Mouse (Mus musculus) forebrain, postnatal 0 days (tissue): ENCODE data around the gene Kcnn1. TPM values are rescaled to one million over a fixed set of nuclear protein-coding genes. Genes with fewer than 3 reads are reported as not detected.

Source experiments
- ATAC-seq: fragments of 200-750 bp; cut with Nextera tagmentation; 2 replicates; pipeline ENCODE4 v1.8.0; 2017; ENCODE audit warnings: mild to moderate bottlenecking, moderate library complexity
- DNase-seq: peaks from one replicate; pipeline ENCODE4 v3.0.0-alpha.2; 2015
- H3K27ac ChIP-seq: fragments of 300-500 bp; sonication (generic); 2 replicates; pipeline ENCODE4 v1.5.1; 2014; ENCODE audit warnings: low read depth, mild to moderate bottlenecking, antibody characterized with exemption, low read length, moderate library complexity, mixed read lengths
- H3K27me3 ChIP-seq: fragments of 300-500 bp; sonication (generic); 2 replicates; pipeline ENCODE4 v1.6.1; 2014; ENCODE audit warnings: mild to moderate bottlenecking, low read length, mixed read lengths; ENCODE audit not compliant: insufficient read depth
- H3K36me3 ChIP-seq: fragments of 300-500 bp; sonication (generic); 2 replicates; pipeline ENCODE4 v1.6.1; 2014; ENCODE audit warnings: mild to moderate bottlenecking, moderate library complexity; ENCODE audit not compliant: insufficient read depth
- H3K4me1 ChIP-seq: fragments of 300-500 bp; sonication (generic); 2 replicates; pipeline ENCODE4 v1.6.1; 2014; ENCODE audit warnings: antibody characterized with exemption; ENCODE audit not compliant: insufficient read depth
- H3K4me2 ChIP-seq: fragments of 300-500 bp; sonication (generic); 2 replicates; pipeline ENCODE4 v1.6.1; 2014; ENCODE audit warnings: low read depth, mild to moderate bottlenecking, moderate library complexity
- H3K4me3 ChIP-seq: fragments of 300-500 bp; sonication (generic); 2 replicates; pipeline ENCODE4 v1.5.1; 2014; ENCODE audit warnings: low read depth, low read length, mixed read lengths
- H3K9ac ChIP-seq: fragments of 300-500 bp; sonication (generic); 2 replicates; pipeline ENCODE4 v1.6.1; 2014; ENCODE audit warnings: mild to moderate bottlenecking
- H3K9me3 ChIP-seq: fragments of 300-500 bp; sonication (generic); 2 replicates; pipeline ENCODE4 v1.6.1; 2016; ENCODE audit warnings: low read length
- CTCF ChIP-seq: sonication (generic); IDR thresholded peaks from 2 replicates; pipeline ENCODE4 v1.5.1; 2016; ENCODE audit warnings: antibody characterized with exemption, control low read depth, low read depth
- WGBS: fragments of 180-500 bp; shearing (Covaris S2); extraction: QIAGEN DNeasy Blood & Tissue Kit; methylation state at CpG from one replicate; pipeline ENCODE4 v1.1.7; 2014; 5-methylcytosine and 5-hydroxymethylcytosine counted together
- polyA plus RNA-seq: library from polyadenylated mRNA; unstranded; fragments of >200 nt; fragmentation: Nextera tagmentation; extraction: Ambion mirVana; gene quantifications from 2 replicates; pipeline ENCODE4 v1.2.1, GENCODE M21; 2015
- total RNA-seq: library from RNA; depleted of rRNA; stranded (reverse); fragments of >200 nt; gene quantifications from 2 replicates; pipeline ENCODE4 v1.2.3, GENCODE M21; 2014

Gene Kcnn1
- total and polyA plus RNA-seq, 2 experiments from 2014 or later, result 9.8 to 20.5 TPM

- WGBS, result 91% methylated on average over 12 of the region's 12 CpGs
- H3K9ac ChIP-seq, result no peak overlapping the region
These were observed 26.4 kb downstream of the Kcnn1 start for GRCm38 (mm10) chr8:70836666-70837065.

GRCm38 (mm10) chr8:70834071-70834470, 29.0 kb downstream of the Kcnn1 start:
- Histone ChIP-seq H3K27me3 (no peaks in the 10 kb centered on the region), H3K4me1 (no peaks in the 10 kb centered on the region), H3K4me3 (no peak overlapping the region), H3K9me3 (no peaks in the 10 kb centered on the region), H3K9ac (no peak overlapping the region), H3K36me3 (peaks cover 2% of the 10 kb centered on the region; the same call in 1 of the 2 replicates), H3K4me2 (no peak overlapping the region), H3K27ac (no peak overlapping the region)
- TF ChIP-seq CTCF, result no peak
- ATAC-seq (no peak), DNase-seq (no peak)
- WGBS, result 94% methylated on average over 3 of the region's 3 CpGs

More at GRCm38 (mm10) chr8:70836666-70837065, 26.4 kb downstream of the Kcnn1 start:
- no peak for ATAC-seq
- Histone ChIP-seq H3K4me2 (no peak overlapping the region), H3K4me3 (no peak overlapping the region), H3K27me3 (no peaks in the 10 kb centered on the region), H3K9me3 (no peaks in the 10 kb centered on the region), H3K4me1 (no peaks in the 10 kb centered on the region), H3K36me3 (peaks cover 2% of the 10 kb centered on the region; the same call in 1 of the 2 replicates), H3K27ac (no peak overlapping the region)
- no peak for DNase-seq
- no peak for TF ChIP-seq CTCF

- H3K9ac ChIP-seq, result no peak overlapping the region
- H3K36me3 ChIP-seq, result peaks cover 2% of the 10 kb centered on the region; the same call in 1 of the 2 replicates
- no peaks in the 10 kb centered on the region for H3K27me3 ChIP-seq
- H3K9me3 ChIP-seq, result no peaks in the 10 kb centered on the region
- H3K27ac ChIP-seq, result no peak overlapping the region
- no peak for TF ChIP-seq CTCF
- ATAC-seq (no peak), DNase-seq (no peak)
- 42% methylated on average over 15 of the region's 15 CpGs for WGBS
- H3K4me1 ChIP-seq, result no peaks in the 10 kb centered on the region
- no peak overlapping the region for H3K4me3 ChIP-seq
- H3K4me2 ChIP-seq, result no peak overlapping the region
These were observed 29.5 kb downstream of the Kcnn1 start for GRCm38 (mm10) chr8:70833520-70833919.

- TF ChIP-seq CTCF, result no peak
- Histone ChIP-seq H3K4me1 (no peaks in the 10 kb centered on the region), H3K36me3 (peaks cover 2% of the 10 kb centered on the region; the same call in 1 of the 2 replicates), H3K4me2 (no peak overlapping the region), H3K27ac (no peak overlapping the region), H3K9me3 (no peaks in the 10 kb centered on the region), H3K4me3 (no peak overlapping the region), H3K27me3 (no peaks in the 10 kb centered on the region), H3K9ac (no peak overlapping the region)
- 67% methylated on average over 9 of the region's 9 CpGs for WGBS
- DNase-seq (no peak), ATAC-seq (no peak)
These were observed 30.0 kb downstream of the Kcnn1 start for GRCm38 (mm10) chr8:70833018-70833482.

GRCm38 (mm10) chr8:70832371-70832770, 30.7 kb downstream of the Kcnn1 start:
- DNase-seq (no peak), ATAC-seq (no peak)
- Histone ChIP-seq H3K36me3 (peaks cover 2% of the 10 kb centered on the region; the same call in 1 of the 2 replicates), H3K4me3 (no peak overlapping the region), H3K27me3 (no peaks in the 10 kb centered on the region), H3K4me1 (no peaks in the 10 kb centered on the region), H3K4me2 (no peak overlapping the region), H3K9me3 (no peaks in the 10 kb centered on the region), H3K9ac (no peak overlapping the region), H3K27ac (no peak overlapping the region)
- WGBS, result 57% methylated on average over 11 of the region's 11 CpGs
- TF ChIP-seq CTCF, result no peak

- Histone ChIP-seq H3K4me1 (no peaks in the 10 kb centered on the region), H3K4me3 (no peak overlapping the region), H3K4me2 (no peak overlapping the region), H3K27me3 (no peaks in the 10 kb centered on the region), H3K36me3 (peaks cover 2% of the 10 kb centered on the region; the same call in 1 of the 2 replicates), H3K27ac (no peak overlapping the region), H3K9ac (no peak overlapping the region), H3K9me3 (no peaks in the 10 kb centered on the region)
- no peak for ATAC-seq
- no peak for DNase-seq
- 75% methylated on average over 8 of the region's 8 CpGs for WGBS
- TF ChIP-seq CTCF, result no peak
These were observed 31.5 kb downstream of the Kcnn1 start for GRCm38 (mm10) chr8:70831517-70831916.

- 83% methylated on average over 1 of the region's 1 CpGs for WGBS
- H3K4me3 ChIP-seq, result no peak overlapping the region
- no peak for TF ChIP-seq CTCF
- no peak overlapping the region for H3K4me2 ChIP-seq
- H3K4me1 ChIP-seq, result no peaks in the 10 kb centered on the region
- no peaks in the 10 kb centered on the region for H3K27me3 ChIP-seq
- DNase-seq (no peak), ATAC-seq (no peak)
- H3K27ac ChIP-seq, result no peak overlapping the region
- no peaks in the 10 kb centered on the region for H3K36me3 ChIP-seq
- no peak overlapping the region for H3K9ac ChIP-seq
- no peaks in the 10 kb centered on the region for H3K9me3 ChIP-seq
These were observed 35.3 kb downstream of the Kcnn1 start for GRCm38 (mm10) chr8:70827796-70828195.
